Mouse (Mus musculus) midbrain, embryonic 15.5 days (tissue): Measurements from ENCODE around the gene Kdelr3. TPM values are rescaled to one million over a fixed set of nuclear protein-coding genes. Genes with fewer than 3 reads are reported as not detected.
A peak's percentile ranks its signal among the peaks of the same experiment; 100 is the strongest.

Experiments
- ATAC-seq: fragments of 200-750 bp; cut with Nextera tagmentation; replicated peaks from 2 replicates; pipeline ENCODE4 v1.8.0; 2017; ENCODE audit warnings: moderate TSS enrichment
- H3K27ac ChIP-seq: fragments of 300-500 bp; sonication (generic); 2 replicates; pipeline ENCODE4 v1.5.1; 2015; ENCODE audit warnings: mild to moderate bottlenecking, inconsistent platforms
- H3K27me3 ChIP-seq: fragments of 300-500 bp; sonication (generic); replicated peaks from 2 replicates; pipeline ENCODE4 v1.6.1; 2015; ENCODE audit warnings: inconsistent platforms
- H3K36me3 ChIP-seq: fragments of 300-500 bp; sonication (generic); replicated peaks from 2 replicates; pipeline ENCODE4 v1.6.1; 2015; ENCODE audit warnings: inconsistent platforms
- H3K4me1 ChIP-seq: fragments of 300-500 bp; sonication (generic); 2 replicates; pipeline ENCODE4 v1.6.1; 2015; ENCODE audit warnings: inconsistent platforms
- H3K4me2 ChIP-seq: fragments of 300-500 bp; sonication (generic); 2 replicates; pipeline ENCODE4 v1.6.1; 2015; ENCODE audit warnings: inconsistent platforms, mild to moderate bottlenecking, moderate library complexity
- H3K4me3 ChIP-seq: fragments of 300-500 bp; sonication (generic); 2 replicates; pipeline ENCODE4 v1.5.1; 2015; ENCODE audit warnings: mild to moderate bottlenecking, inconsistent platforms
- H3K9ac ChIP-seq: fragments of 300-500 bp; sonication (generic); 2 replicates; pipeline ENCODE4 v1.6.1; 2015; ENCODE audit warnings: mild to moderate bottlenecking, inconsistent platforms
- H3K9me3 ChIP-seq: fragments of 300-500 bp; sonication (generic); 2 replicates; pipeline ENCODE4 v1.6.1; 2016; ENCODE audit warnings: inconsistent platforms
- WGBS: fragments of 180-500 bp; shearing (Covaris S2); methylation state at CpG from one replicate; pipeline ENCODE4 v1.1.7; 2015; ENCODE audit warnings: mixed read lengths; 5-methylcytosine and 5-hydroxymethylcytosine counted together
- microRNA-seq: library from miRNA; unstranded; fragments of <30 nt; microRNA quantifications from one replicate; pipeline ENCODE4, GENCODE M21; 2016
- polyA plus RNA-seq: library from polyadenylated mRNA; unstranded; fragments of >200 nt; fragmentation: Nextera tagmentation; extraction: Ambion mirVana; gene quantifications from 2 replicates; pipeline ENCODE4 v1.2.1, GENCODE M21; 2015

Gene Kdelr3
- polyA plus RNA-seq, 1 experiment from 2014 or later = 9.0 TPM

- peak within 1 kb of the TSS; percentile 99 for H3K27ac ChIP-seq
- H3K9me3 ChIP-seq = no peaks in the 10 kb centered on the region
- no peaks in the 10 kb centered on the region for H3K27me3 ChIP-seq
- H3K36me3 ChIP-seq = peaks cover 25% of the 10 kb centered on the region
- peak; percentile 98 for ATAC-seq
- H3K4me2 ChIP-seq = peak within 1 kb of the TSS; percentile 82
- H3K4me1 ChIP-seq = peaks cover 29% of the 10 kb centered on the region
- H3K9ac ChIP-seq = peak within 1 kb of the TSS; percentile 98
- H3K4me3 ChIP-seq = peak within 1 kb of the TSS; percentile 84
- WGBS = 2% methylated on average over 84 of the region's 84 CpGs
These were observed 30.4 kb downstream of the Kdelr3 start, which contains the start of gene Ddx17 for GRCm38 (mm10) chr15:79546410-79547288. TSS of gene Ddx17 (minus strand) at chr15:79546741.

GRCm38 (mm10) chr15:79547289-79547820, 31.1 kb downstream of the Kdelr3 start:
- Histone ChIP-seq H3K27me3 (no peaks in the 10 kb centered on the region), H3K36me3 (peaks cover 19% of the 10 kb centered on the region), H3K9ac (peak overlapping the region; percentile 59), H3K4me3 (peak overlapping the region; percentile 84), H3K27ac (peak overlapping the region; percentile 99), H3K9me3 (no peaks in the 10 kb centered on the region), H3K4me2 (peak overlapping the region; percentile 62), H3K4me1 (peaks cover 29% of the 10 kb centered on the region)
- 79% methylated on average over 17 of the region's 17 CpGs for WGBS
- ATAC-seq = peak; percentile 43

GRCm38 (mm10) chr15:79548226-79548625, 32.0 kb downstream of the Kdelr3 start:
- H3K9ac ChIP-seq = no peak overlapping the region
- WGBS = 97% methylated on average over 2 of the region's 2 CpGs
- H3K27me3 ChIP-seq = no peaks in the 10 kb centered on the region
- H3K4me2 ChIP-seq = no peak overlapping the region
- H3K27ac ChIP-seq = no peak overlapping the region
- peaks cover 10% of the 10 kb centered on the region for H3K36me3 ChIP-seq
- H3K9me3 ChIP-seq = no peaks in the 10 kb centered on the region
- no peak overlapping the region for H3K4me3 ChIP-seq
- H3K4me1 ChIP-seq = peaks cover 27% of the 10 kb centered on the region
- no peak for ATAC-seq

GRCm38 (mm10) chr15:79552566-79552965, 36.4 kb downstream of the Kdelr3 start:
- Histone ChIP-seq H3K9ac (no peak overlapping the region), H3K36me3 (no peaks in the 10 kb centered on the region), H3K4me3 (no peak overlapping the region), H3K4me2 (no peak overlapping the region), H3K27me3 (no peaks in the 10 kb centered on the region), H3K4me1 (no peaks in the 10 kb centered on the region), H3K9me3 (no peaks in the 10 kb centered on the region), H3K27ac (no peak overlapping the region)
- 87% methylated on average over 5 of the region's 5 CpGs for WGBS
- ATAC-seq = no peak

GRCm38 (mm10) chr15:79559649-79560048, 43.4 kb downstream of the Kdelr3 start:
- no peak overlapping the region for H3K4me3 ChIP-seq
- WGBS = 81% methylated on average over 3 of the region's 3 CpGs
- ATAC-seq = no peak

GRCm38 (mm10) chr15:79562417-79562816, 46.2 kb downstream of the Kdelr3 start:
- H3K27me3 ChIP-seq = no peaks in the 10 kb centered on the region
- no peak overlapping the region for H3K27ac ChIP-seq
- no peak overlapping the region for H3K4me2 ChIP-seq
- no peaks in the 10 kb centered on the region for H3K4me1 ChIP-seq
- H3K9ac ChIP-seq = no peak overlapping the region
- no peaks in the 10 kb centered on the region for H3K9me3 ChIP-seq
- no peaks in the 10 kb centered on the region for H3K36me3 ChIP-seq
- no peak overlapping the region for H3K4me3 ChIP-seq
- no peak for ATAC-seq
- 86% methylated on average over 9 of the region's 9 CpGs for WGBS

More at GRCm38 (mm10) chr15:79559649-79560048, 43.4 kb downstream of the Kdelr3 start:
- no peak overlapping the region for H3K9ac ChIP-seq
- H3K27ac ChIP-seq = no peak overlapping the region
- no peaks in the 10 kb centered on the region for H3K27me3 ChIP-seq
- H3K9me3 ChIP-seq = no peaks in the 10 kb centered on the region
- no peaks in the 10 kb centered on the region for H3K4me1 ChIP-seq
- no peak overlapping the region for H3K4me2 ChIP-seq
- H3K36me3 ChIP-seq = no peaks in the 10 kb centered on the region

GRCm38 (mm10) chr15:79575543-79576222, 59.5 kb downstream of the Kdelr3 start:
- Histone ChIP-seq H3K4me1 (no peaks in the 10 kb centered on the region), H3K36me3 (no peaks in the 10 kb centered on the region), H3K9me3 (no peaks in the 10 kb centered on the region), H3K4me2 (no peak overlapping the region), H3K4me3 (no peak overlapping the region), H3K9ac (no peak overlapping the region), H3K27me3 (no peaks in the 10 kb centered on the region), H3K27ac (no peak overlapping the region)
- WGBS = 80% methylated on average over 1 of the region's 1 CpGs
- ATAC-seq = no peak

GRCm38 (mm10) chr15:79576947-79577346, 60.7 kb downstream of the Kdelr3 start:
- H3K27ac ChIP-seq = no peak overlapping the region
- no peak overlapping the region for H3K9ac ChIP-seq
- no peak for ATAC-seq
- H3K4me1 ChIP-seq = no peaks in the 10 kb centered on the region
- WGBS = 93% methylated on average over 2 of the region's 2 CpGs
- no peak overlapping the region for H3K4me3 ChIP-seq
- H3K9me3 ChIP-seq = no peaks in the 10 kb centered on the region
- H3K27me3 ChIP-seq = no peaks in the 10 kb centered on the region
- H3K36me3 ChIP-seq = no peaks in the 10 kb centered on the region
- no peak overlapping the region for H3K4me2 ChIP-seq

Small RNA genes lying within 50 kb of the gene (microRNA-seq; reads per million reads assigned to microRNA genes)
- not detected for gene Gm44302

Other genes starting within 250 kb of the Kdelr3 start
- gene Baiap2l2, start 230.9 kb upstream of the Kdelr3 start, polyA plus RNA-seq = 2.6 and 3.1 TPM in 2 replicates
- 29.2 and 37.1 TPM in 2 replicates for gene Pla2g6, start 188.0 kb upstream of the Kdelr3 start, polyA plus RNA-seq
- gene Maff, start 169.8 kb upstream of the Kdelr3 start, polyA plus RNA-seq = 0.80 and 1.0 TPM in 2 replicates
- 47.9 and 54.9 TPM in 2 replicates for gene Tmem184b, start 112.8 kb upstream of the Kdelr3 start, polyA plus RNA-seq
- gene Csnk1e, start 60.8 kb upstream of the Kdelr3 start, polyA plus RNA-seq = 284 and 297 TPM in 2 replicates
- 0.10 TPM in 1 of 2 replicates, not detected in the other for gene Kcnj4, start 11.2 kb upstream of the Kdelr3 start, polyA plus RNA-seq
- gene Ddx17, start 30.3 kb downstream of the Kdelr3 start, polyA plus RNA-seq = 57.8 and 63.3 TPM in 2 replicates
- gene Dmc1, start 88.7 kb downstream of the Kdelr3 start, polyA plus RNA-seq = 0.56 and 0.98 TPM in 2 replicates
- gene Fam227a, start 142.5 kb downstream of the Kdelr3 start, polyA plus RNA-seq = 5.1 and 6.6 TPM in 2 replicates
- gene Cby1, start 142.8 kb downstream of the Kdelr3 start, polyA plus RNA-seq = 92.1 and 99.6 TPM in 2 replicates
- gene Tomm22, start 154.4 kb downstream of the Kdelr3 start, polyA plus RNA-seq = 222 and 226 TPM in 2 replicates
- 22.8 and 24.0 TPM in 2 replicates for gene Josd1, start 171.5 kb downstream of the Kdelr3 start, polyA plus RNA-seq
- gene Gtpbp1, start 174.4 kb downstream of the Kdelr3 start, polyA plus RNA-seq = 53.7 and 57.4 TPM in 2 replicates
- 7.6 and 9.3 TPM in 2 replicates for gene Sun2, start 226.1 kb downstream of the Kdelr3 start, polyA plus RNA-seq